Mouse (Mus musculus) hindbrain, postnatal 0 days (tissue): ENCODE measurements around the gene Prkch. TPM values are rescaled to one million over a fixed set of nuclear protein-coding genes. Genes with fewer than 3 reads are reported as not detected.

Experiments used
- ATAC-seq: fragments of 200-750 bp; cut with Nextera tagmentation; 2 replicates; pipeline ENCODE4 v1.8.0; 2017; ENCODE audit warnings: mild to moderate bottlenecking, moderate TSS enrichment, moderate library complexity
- DNase-seq: peaks from one replicate; pipeline ENCODE4 v3.0.0-alpha.2; 2015; ENCODE audit warnings: low spot score
- H3K27ac ChIP-seq: fragments of 300-500 bp; sonication (generic); 2 replicates; pipeline ENCODE4 v1.5.1; 2014; ENCODE audit warnings: mild to moderate bottlenecking
- H3K27me3 ChIP-seq: fragments of 300-500 bp; sonication (generic); 2 replicates; pipeline ENCODE4 v1.6.1; 2014; ENCODE audit warnings: low read length, mixed read lengths; ENCODE audit not compliant: insufficient read depth
- H3K36me3 ChIP-seq: fragments of 300-500 bp; sonication (generic); 2 replicates; pipeline ENCODE4 v1.6.1; 2014; ENCODE audit warnings: low read length, mixed read lengths; ENCODE audit not compliant: insufficient read depth
- H3K4me1 ChIP-seq: fragments of 300-500 bp; sonication (generic); 2 replicates; pipeline ENCODE4 v1.6.1; 2014; ENCODE audit warnings: antibody characterized with exemption, low read length, mixed read lengths; ENCODE audit not compliant: insufficient read depth
- H3K4me2 ChIP-seq: fragments of 300-500 bp; sonication (generic); 2 replicates; pipeline ENCODE4 v1.6.1; 2014; ENCODE audit warnings: low read depth, mild to moderate bottlenecking, low read length, moderate library complexity, mixed read lengths
- H3K4me3 ChIP-seq: fragments of 300-500 bp; sonication (generic); 2 replicates; pipeline ENCODE4 v1.5.1; 2014; ENCODE audit warnings: low read length
- H3K9ac ChIP-seq: fragments of 300-500 bp; sonication (generic); replicated peaks from 2 replicates; pipeline ENCODE4 v1.6.1; 2014; ENCODE audit warnings: mild to moderate bottlenecking, low read length, moderate library complexity, mixed read lengths
- H3K9me3 ChIP-seq: fragments of 300-500 bp; sonication (generic); 2 replicates; pipeline ENCODE4 v1.6.1; 2016; ENCODE audit warnings: low read length, mixed read lengths
- CTCF ChIP-seq: IDR thresholded peaks from 2 replicates; pipeline ENCODE4 v1.5.1; 2016; ENCODE audit warnings: antibody characterized with exemption, control low read depth, low read depth
- WGBS: fragments of 180-500 bp; shearing (Covaris S2); extraction: QIAGEN DNeasy Blood & Tissue Kit; methylation state at CpG from one replicate; pipeline ENCODE4 v1.1.7; 2014; 5-methylcytosine and 5-hydroxymethylcytosine counted together
- polyA plus RNA-seq: library from polyadenylated mRNA; unstranded; fragments of >200 nt; fragmentation: Nextera tagmentation; extraction: Ambion mirVana; gene quantifications from 2 replicates; pipeline ENCODE4 v1.2.1, GENCODE M21; 2015
- total RNA-seq: library from RNA; depleted of rRNA; stranded (reverse); fragments of >200 nt; gene quantifications from 2 replicates; pipeline ENCODE4 v1.2.3, GENCODE M21; 2014

The Prkch gene
- total and polyA plus RNA-seq, 2 experiments from 2014 or later = 6.1 to 16.1 TPM

DNA sequence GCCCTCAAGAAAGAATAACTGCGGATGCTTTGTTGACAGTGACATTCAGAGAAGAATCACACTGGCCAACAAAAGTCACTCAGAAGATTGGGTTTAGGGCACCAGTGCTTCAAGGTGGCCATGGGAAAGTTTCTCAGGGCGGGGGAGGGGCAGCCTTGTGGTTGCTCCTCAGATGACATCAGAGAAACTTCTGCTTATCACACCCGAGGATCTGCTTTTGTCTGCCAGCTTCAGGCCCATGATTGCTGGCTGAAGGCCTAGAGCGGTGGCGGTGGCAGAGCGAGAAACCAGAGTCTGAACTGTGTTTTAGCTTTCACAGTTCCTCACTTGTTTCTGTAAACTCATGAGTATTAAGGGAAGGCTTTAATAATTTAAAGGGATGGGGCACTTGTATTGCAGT lies 13.6 kb downstream of the Prkch start:
- WGBS = 58% methylated on average over 6 of the region's 6 CpGs
- Histone ChIP-seq H3K27ac (no peak overlapping the region), H3K4me3 (no peak overlapping the region), H3K27me3 (no peaks in the 10 kb centered on the region), H3K9me3 (no peaks in the 10 kb centered on the region), H3K36me3 (no peaks in the 10 kb centered on the region), H3K9ac (no peak overlapping the region), H3K4me2 (no peak overlapping the region), H3K4me1 (no peaks in the 10 kb centered on the region)
- no peak for TF ChIP-seq CTCF
- no peak for ATAC-seq
- no peak for DNase-seq

DNA sequence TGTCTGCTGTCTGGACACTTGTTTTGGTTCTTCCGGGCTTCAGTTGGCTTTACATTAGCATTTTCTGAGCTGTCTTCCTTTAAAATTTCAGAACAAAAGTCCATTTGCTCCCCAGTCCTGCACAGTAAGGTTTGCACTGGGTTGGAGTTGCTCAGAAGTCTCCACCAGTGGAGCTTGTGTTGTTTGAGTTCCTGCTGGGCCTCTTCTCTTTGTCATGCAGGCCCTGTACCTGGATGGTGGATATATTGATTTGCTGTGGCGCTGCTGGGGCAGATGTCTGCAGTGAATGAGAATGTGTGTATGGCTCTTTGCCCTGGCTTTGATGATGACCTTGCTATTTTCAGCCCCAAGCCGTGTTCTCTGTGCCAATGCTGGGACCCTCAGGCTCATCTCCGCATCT lies 15.9 kb downstream of the Prkch start:
- no peak overlapping the region for H3K27ac ChIP-seq
- H3K9ac ChIP-seq = no peak overlapping the region
- no peaks in the 10 kb centered on the region for H3K36me3 ChIP-seq
- H3K4me1 ChIP-seq = no peaks in the 10 kb centered on the region
- DNase-seq (no peak), ATAC-seq (no peak)
- 64% methylated on average over 4 of the region's 4 CpGs for WGBS
- H3K9me3 ChIP-seq = no peaks in the 10 kb centered on the region
- H3K27me3 ChIP-seq = no peaks in the 10 kb centered on the region
- TF ChIP-seq CTCF = no peak
- no peak overlapping the region for H3K4me2 ChIP-seq
- H3K4me3 ChIP-seq = no peak overlapping the region

DNA sequence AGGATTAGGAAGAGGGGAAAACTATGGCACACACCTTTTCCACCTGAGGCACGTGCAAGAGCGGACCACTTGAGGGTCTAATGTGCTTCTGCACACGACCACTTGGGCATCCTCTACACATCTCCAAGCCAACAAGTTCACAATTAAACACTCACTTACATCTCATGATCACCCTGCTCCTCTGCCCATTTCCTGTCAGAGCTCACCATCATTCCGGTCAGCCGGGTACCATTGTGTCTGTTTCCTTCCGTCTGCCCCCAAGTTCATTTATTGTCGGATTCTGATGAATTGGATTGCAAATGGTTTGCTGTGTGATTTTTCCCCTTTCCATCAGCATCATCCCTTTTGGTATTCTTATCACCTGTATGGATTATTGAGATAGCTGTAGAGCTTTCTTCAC lies 18.4 kb downstream of the Prkch start:
- TF ChIP-seq CTCF = no peak
- WGBS = 89% methylated on average over 7 of the region's 7 CpGs

DNA sequence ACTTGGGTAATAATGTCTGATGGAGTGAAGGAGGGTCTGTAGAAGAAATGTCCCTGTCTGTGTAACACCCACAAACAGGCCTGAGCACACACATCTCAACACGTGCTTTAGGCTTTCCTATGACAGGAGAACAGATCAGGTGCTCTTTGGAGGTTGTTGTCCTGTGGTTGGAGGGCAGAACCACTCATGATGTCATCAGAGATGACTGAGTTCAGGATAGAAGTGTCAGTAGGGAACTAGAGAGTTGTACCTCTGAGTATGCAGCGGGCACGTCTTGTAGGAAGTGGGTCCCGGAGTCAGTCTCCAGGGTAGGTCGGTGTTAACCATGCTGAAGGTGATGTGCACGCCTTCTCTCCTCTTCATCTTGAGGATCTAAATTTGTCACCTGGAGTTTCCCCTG lies 19.1 kb downstream of the Prkch start:
- H3K4me1 ChIP-seq = no peaks in the 10 kb centered on the region
- DNase-seq (no peak), ATAC-seq (no peak)
- H3K9ac ChIP-seq = no peak overlapping the region
- WGBS = 93% methylated on average over 6 of the region's 6 CpGs
- no peak overlapping the region for H3K4me2 ChIP-seq
- no peak overlapping the region for H3K4me3 ChIP-seq
- TF ChIP-seq CTCF = no peak
- no peaks in the 10 kb centered on the region for H3K36me3 ChIP-seq
- H3K9me3 ChIP-seq = no peaks in the 10 kb centered on the region
- H3K27ac ChIP-seq = no peak overlapping the region
- no peaks in the 10 kb centered on the region for H3K27me3 ChIP-seq

More for the DNA sequence above, 18.4 kb downstream of the Prkch start:
- Histone ChIP-seq H3K9me3 (no peaks in the 10 kb centered on the region), H3K4me2 (no peak overlapping the region), H3K9ac (no peak overlapping the region), H3K4me3 (no peak overlapping the region), H3K36me3 (no peaks in the 10 kb centered on the region), H3K27me3 (no peaks in the 10 kb centered on the region), H3K4me1 (no peaks in the 10 kb centered on the region), H3K27ac (no peak overlapping the region)
- ATAC-seq (no peak), DNase-seq (no peak)

DNA sequence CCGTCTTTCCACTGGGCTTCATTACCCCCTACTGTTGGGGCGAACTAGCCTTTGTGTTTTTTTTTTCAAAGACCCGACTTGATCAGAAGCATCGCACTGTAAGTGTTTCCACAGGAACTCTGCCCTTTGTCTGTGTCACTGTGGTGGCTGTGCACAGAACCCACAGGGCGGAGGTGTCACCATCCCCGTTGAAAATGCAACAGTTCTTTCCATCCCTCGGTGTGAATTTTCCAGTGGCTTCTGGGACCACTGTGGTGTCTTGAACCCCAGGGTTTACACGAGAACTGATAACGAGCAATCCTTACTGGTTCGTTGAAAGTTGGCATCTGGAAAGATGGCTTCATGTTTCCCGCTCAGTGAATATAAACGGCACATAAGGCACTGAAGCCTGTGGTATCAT lies 20.2 kb downstream of the Prkch start:
- no peak for DNase-seq
- WGBS = 68% methylated on average over 12 of the region's 12 CpGs
- no peak overlapping the region for H3K4me2 ChIP-seq
- no peaks in the 10 kb centered on the region for H3K9me3 ChIP-seq
- no peaks in the 10 kb centered on the region for H3K27me3 ChIP-seq
- TF ChIP-seq CTCF = no peak
- H3K9ac ChIP-seq = no peak overlapping the region
- no peaks in the 10 kb centered on the region for H3K4me1 ChIP-seq
- H3K27ac ChIP-seq = no peak overlapping the region
- ATAC-seq = no peak
- H3K36me3 ChIP-seq = no peaks in the 10 kb centered on the region
- H3K4me3 ChIP-seq = no peak overlapping the region

DNA sequence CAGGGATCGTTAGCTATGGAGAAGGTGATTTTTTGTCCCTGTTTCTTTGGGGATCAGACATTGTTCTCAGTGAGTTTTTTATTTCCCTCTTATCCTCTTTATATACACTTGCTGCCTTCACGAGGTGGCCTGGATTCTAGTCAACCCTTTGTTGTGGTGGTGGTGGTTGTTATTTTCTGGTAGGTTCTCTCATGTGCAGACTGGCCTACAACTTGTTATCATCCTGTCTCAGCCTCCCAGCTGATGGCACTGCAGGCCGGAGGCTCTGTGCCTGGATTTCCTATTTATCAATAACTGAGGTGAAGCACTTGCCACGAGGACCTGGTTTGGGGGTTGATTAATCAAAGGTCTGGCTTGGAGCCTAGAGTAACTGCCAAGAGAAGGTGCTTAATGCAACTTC lies 20.6 kb downstream of the Prkch start:
- DNase-seq = no peak
- 76% methylated on average over 4 of the region's 4 CpGs for WGBS

DNA sequence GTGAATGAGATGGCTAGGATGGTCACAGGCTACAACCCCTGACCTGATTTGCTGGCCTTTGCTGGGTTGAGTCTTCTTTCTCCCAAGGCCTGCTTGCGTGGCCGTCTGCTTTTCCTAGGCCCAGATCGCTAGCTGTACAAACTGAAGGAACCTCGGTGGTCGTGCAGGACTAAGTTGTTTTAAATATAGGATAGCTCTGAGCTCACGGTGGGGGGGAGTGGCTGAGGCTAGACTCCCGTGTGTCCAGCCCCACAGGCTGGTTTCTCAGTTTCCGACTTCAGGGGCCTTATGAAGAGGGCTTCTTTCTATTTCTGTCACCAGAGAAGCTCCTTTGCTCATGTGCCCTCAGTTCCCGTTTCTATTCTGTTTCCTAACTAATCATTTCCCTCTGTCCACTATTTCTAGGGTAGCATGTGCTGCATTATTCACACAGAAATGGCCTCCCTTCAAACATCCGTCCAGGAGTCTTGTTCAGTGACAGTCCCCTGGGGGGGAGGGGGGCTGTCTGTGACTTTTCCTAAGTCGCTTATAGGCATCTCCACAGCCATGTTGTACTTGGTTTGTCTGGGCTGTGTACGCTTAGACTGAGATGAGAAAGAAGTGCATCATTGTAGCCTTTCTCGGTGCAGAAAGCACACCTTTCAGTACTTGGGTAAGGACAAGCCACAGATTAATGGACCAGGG lies 22.9 kb downstream of the Prkch start:
- no peaks in the 10 kb centered on the region for H3K27me3 ChIP-seq
- no peak for ATAC-seq
- no peak overlapping the region for H3K9ac ChIP-seq
- TF ChIP-seq CTCF = no peak
- H3K36me3 ChIP-seq = no peaks in the 10 kb centered on the region
- H3K4me2 ChIP-seq = no peak overlapping the region
- no peaks in the 10 kb centered on the region for H3K9me3 ChIP-seq
- no peak for DNase-seq
- H3K4me1 ChIP-seq = no peaks in the 10 kb centered on the region
- H3K4me3 ChIP-seq = no peak overlapping the region
- no peak overlapping the region for H3K27ac ChIP-seq
- 59% methylated on average over 13 of the region's 13 CpGs for WGBS

More for the DNA sequence above, 20.6 kb downstream of the Prkch start:
- H3K9ac ChIP-seq = no peak overlapping the region
- no peak for TF ChIP-seq CTCF
- H3K4me1 ChIP-seq = no peaks in the 10 kb centered on the region
- no peaks in the 10 kb centered on the region for H3K9me3 ChIP-seq
- no peak overlapping the region for H3K27ac ChIP-seq
- H3K36me3 ChIP-seq = no peaks in the 10 kb centered on the region
- H3K4me3 ChIP-seq = no peak overlapping the region
- ATAC-seq = no peak
- no peak overlapping the region for H3K4me2 ChIP-seq
- H3K27me3 ChIP-seq = no peaks in the 10 kb centered on the region
